Mouse (Mus musculus): ENCODE data around the gene Kif5a. TPM values are rescaled to one million over a fixed set of nuclear protein-coding genes. Genes with fewer than 3 reads are reported as not detected.

Kif5a gene
- polyA plus RNA-seq, 1 experiment from 2014 or later = 47.6 TPM

DNA sequence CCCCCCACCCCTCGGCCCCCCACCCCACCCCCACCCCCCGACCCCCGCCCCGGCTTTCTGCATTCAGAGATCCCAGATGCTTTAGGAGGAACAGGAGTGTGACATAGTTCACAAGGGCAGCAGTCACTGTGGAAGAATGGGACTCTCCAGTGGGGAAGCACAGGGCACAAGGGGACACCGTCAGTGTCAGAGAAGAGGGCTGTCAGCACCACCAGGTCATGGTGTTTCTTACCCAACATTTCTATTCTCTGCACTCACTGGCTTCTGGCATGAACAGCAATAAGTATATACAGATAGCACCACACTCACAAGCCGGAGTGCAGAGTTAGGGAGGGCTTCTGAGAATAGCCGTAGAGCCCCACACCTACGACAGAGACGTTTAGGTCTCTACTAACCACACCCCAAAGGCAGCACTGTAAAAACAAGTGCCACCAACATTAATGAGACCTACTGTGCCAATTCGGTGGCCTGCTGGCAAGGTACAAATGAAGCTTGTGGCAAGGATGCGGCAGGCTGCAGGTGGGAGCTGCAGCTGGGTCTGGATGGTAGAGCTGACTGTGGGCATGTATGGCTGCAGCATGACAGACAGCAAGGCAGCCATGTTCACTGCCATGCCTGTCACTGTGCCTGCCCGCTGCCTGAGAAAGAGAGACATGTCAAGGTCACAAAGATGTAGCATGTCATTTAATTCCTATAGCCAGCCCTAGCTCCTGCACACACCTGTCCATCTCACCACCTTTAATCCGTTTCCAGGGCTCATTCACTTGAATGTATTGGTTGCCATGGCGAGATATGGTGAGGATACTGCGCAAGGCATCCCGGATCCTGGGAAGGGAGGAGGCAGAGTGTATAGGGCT is 34.1 kb upstream of the Kif5a start:
- ATAC-seq (no peak), DNase-seq (ENCODE audit: low spot score) (no peak)
- no peak overlapping the region for H3K4me2 ChIP-seq (ENCODE audit: low read length)
- H3K36me3 ChIP-seq (ENCODE audit: control insufficient read depth, insufficient read depth, low read length) = peaks cover 94% of the 10 kb centered on the region
- no peaks in the 10 kb centered on the region; the same call in 1 of the 2 replicates for H3K4me1 ChIP-seq (ENCODE audit: control insufficient read depth, insufficient read depth, low read length)
- H3K27me3 ChIP-seq (replicated peaks; ENCODE audit: control insufficient read depth, insufficient read depth, low read length) = no peaks in the 10 kb centered on the region
- no peak overlapping the region for H3K4me3 ChIP-seq (ENCODE audit: low read depth, low read length)
- WGBS = 92% methylated on average over 16 of the region's 16 CpGs
- H3K9me3 ChIP-seq (replicated peaks; ENCODE audit: control insufficient read depth, low read length) = no peaks in the 10 kb centered on the region
- H3K27ac ChIP-seq (ENCODE audit: low read depth, low read length) = 0 out of 2 replicates have a peak overlapping the region, but pooled peaks have one; percentile 6
- no peak overlapping the region for H3K9ac ChIP-seq (ENCODE audit: low read length)

DNA sequence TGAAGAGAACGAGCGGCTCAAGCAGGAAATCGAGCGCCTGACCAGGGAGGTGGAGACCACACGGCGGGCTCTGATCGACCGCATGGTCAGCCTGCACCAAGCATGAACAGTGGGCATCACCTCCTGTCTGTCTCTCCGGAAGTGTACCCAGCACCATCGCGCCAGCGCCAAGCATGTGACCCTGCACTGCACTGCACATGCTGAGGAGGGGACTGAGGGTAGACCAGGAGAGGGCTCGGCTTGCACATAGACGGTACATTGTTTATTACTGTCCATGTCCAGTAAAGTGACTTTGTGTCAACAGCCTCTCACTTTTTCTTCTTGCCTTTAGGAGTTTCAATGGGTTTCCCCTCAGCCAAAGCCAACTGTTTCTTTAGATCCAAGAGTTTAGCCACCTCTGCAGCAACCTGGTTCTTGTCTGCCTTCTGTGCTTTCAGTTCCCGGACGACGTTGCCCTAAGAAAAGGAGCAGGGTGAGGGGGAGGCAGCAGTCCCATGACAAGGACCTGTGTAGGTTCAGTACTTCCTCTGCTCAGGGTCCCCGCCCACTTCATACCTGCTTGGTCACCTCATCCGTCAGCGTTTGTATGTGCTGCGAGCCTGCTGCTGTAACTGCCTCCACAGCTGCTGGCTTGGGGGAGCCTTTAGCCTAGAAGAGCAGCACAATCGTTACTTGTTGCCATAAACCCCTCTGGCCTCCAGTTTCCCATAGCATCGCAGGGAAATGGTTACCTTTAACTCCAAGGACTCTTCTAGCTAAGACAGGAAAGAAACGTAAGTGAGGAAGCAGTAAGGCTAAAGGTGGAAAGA is 33.0 kb upstream of the Kif5a start:
- Histone ChIP-seq H3K4me3 (ENCODE audit: low read depth, low read length) (no peak overlapping the region), H3K27ac (ENCODE audit: low read depth, low read length) (no peak overlapping the region), H3K36me3 (ENCODE audit: control insufficient read depth, insufficient read depth, low read length) (peaks cover 84% of the 10 kb centered on the region), H3K4me1 (ENCODE audit: control insufficient read depth, insufficient read depth, low read length) (peaks cover 9% of the 10 kb centered on the region), H3K4me2 (ENCODE audit: low read length) (no peak overlapping the region), H3K9ac (ENCODE audit: low read length) (no peak overlapping the region), H3K27me3 (replicated peaks; ENCODE audit: control insufficient read depth, insufficient read depth, low read length) (no peaks in the 10 kb centered on the region), H3K9me3 (replicated peaks; ENCODE audit: control insufficient read depth, low read length) (no peaks in the 10 kb centered on the region)
- 94% methylated on average over 24 of the region's 24 CpGs for WGBS
- DNase-seq (ENCODE audit: low spot score) = no peak
- ATAC-seq = no peak

DNA sequence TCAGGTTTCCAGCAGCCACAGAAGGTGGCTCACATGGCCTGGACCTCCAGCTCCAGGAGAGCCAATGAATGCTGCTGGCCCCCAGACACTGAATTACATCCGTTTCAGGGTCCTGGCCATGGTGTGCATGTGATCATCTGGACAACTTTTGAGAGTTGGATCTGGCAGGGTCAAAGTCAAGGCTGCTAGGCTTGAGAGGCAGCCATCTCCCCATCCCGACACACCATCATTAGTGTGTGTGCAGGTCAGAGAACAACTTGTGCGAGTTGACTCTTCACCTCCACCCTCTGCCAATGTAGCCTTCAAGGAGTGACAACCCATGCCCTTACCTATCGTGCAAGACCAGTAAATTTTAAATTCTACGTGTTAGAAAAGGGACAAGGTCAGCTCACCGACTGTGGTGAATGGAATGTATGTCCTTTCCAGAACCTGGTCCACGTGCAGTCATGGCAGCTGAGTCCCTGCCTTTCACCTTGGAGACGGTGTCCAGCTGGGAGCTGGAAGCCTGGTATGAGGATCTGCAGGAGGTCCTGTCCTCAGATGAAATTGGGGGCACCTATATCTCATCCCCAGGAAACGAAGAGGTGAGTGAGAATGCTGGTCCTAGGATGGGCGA is 31.9 kb upstream of the Kif5a start:
- ATAC-seq = no peak
- no peaks in the 10 kb centered on the region for H3K9me3 ChIP-seq (replicated peaks; ENCODE audit: control insufficient read depth, low read length)

DNA sequence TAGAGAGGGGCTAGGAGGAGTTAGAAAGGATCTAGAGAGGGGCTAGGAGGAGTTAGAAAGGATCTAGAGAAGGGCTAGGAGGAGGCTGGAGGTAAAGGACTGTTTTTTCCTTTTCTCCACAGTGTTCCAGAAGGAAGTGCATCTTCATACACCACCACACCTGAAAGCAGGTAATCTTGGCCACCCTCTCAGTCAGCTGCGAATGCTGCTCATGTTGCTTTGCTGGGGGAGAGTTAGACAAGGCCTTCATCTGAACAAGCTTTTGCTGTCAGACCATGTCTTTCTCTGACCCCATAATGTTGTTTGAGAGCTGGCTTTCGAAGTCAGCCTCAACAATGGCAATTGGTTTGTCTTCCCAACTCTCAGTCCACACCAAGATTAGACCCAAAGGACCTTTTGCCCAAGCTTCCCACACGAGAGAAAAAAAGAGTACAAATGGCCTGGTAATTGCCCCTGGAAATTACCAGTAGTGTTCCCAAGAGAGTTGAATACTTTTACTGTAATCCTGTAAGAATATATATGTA is 30.5 kb upstream of the Kif5a start:
- DNase-seq (ENCODE audit: low spot score) (no peak), ATAC-seq (no peak)
- H3K9me3 ChIP-seq (replicated peaks; ENCODE audit: control insufficient read depth, low read length) = no peaks in the 10 kb centered on the region
- H3K4me1 ChIP-seq (ENCODE audit: control insufficient read depth, insufficient read depth, low read length) = peaks cover 9% of the 10 kb centered on the region
- WGBS = 90% methylated on average over 3 of the region's 3 CpGs
- no peaks in the 10 kb centered on the region for H3K27me3 ChIP-seq (replicated peaks; ENCODE audit: control insufficient read depth, insufficient read depth, low read length)
- peaks cover 59% of the 10 kb centered on the region for H3K36me3 ChIP-seq (ENCODE audit: control insufficient read depth, insufficient read depth, low read length)
- no peak overlapping the region for H3K4me2 ChIP-seq (ENCODE audit: low read length)
- H3K27ac ChIP-seq (ENCODE audit: low read depth, low read length) = no peak overlapping the region
- no peak overlapping the region for H3K4me3 ChIP-seq (ENCODE audit: low read depth, low read length)
- H3K9ac ChIP-seq (ENCODE audit: low read length) = no peak overlapping the region

More for the DNA sequence above, 31.9 kb upstream of the Kif5a start:
- peaks cover 9% of the 10 kb centered on the region for H3K4me1 ChIP-seq (ENCODE audit: control insufficient read depth, insufficient read depth, low read length)
- peaks cover 73% of the 10 kb centered on the region for H3K36me3 ChIP-seq (ENCODE audit: control insufficient read depth, insufficient read depth, low read length)
- H3K9ac ChIP-seq (ENCODE audit: low read length) = no peak overlapping the region
- no peak for DNase-seq (ENCODE audit: low spot score)
- H3K27me3 ChIP-seq (replicated peaks; ENCODE audit: control insufficient read depth, insufficient read depth, low read length) = no peaks in the 10 kb centered on the region
- no peak overlapping the region for H3K4me3 ChIP-seq (ENCODE audit: low read depth, low read length)
- no peak overlapping the region for H3K4me2 ChIP-seq (ENCODE audit: low read length)
- 96% methylated on average over 10 of the region's 10 CpGs for WGBS
- H3K27ac ChIP-seq (ENCODE audit: low read depth, low read length) = no peak overlapping the region

DNA sequence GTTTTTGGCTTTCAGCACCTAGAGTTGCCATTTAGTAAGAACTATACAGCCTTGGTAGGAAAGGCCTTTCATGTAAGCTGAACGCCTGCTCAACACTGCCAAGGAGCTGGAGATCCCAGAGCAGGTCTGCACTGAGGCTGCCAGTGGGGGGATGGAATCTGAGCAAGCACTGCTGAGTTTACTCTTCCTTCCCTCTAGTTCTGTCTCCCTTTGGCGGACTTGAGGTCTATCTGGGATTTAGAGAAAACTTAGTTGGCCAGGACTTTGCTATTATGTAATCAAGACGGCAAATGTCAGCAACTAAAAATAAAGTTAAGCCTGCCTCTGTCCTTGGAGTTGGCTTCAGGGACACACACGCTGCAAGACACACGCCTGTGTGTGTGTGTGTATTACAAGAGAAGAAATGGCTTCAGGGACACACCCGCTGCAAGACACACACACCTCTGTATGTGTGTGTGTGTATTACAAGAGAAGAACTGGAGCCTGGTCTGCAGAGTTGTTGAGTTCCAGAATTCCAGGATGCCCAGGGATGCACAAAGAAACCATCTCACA is 29.9 kb upstream of the Kif5a start:
- DNase-seq (ENCODE audit: low spot score) (no peak), ATAC-seq (no peak)
- Histone ChIP-seq H3K4me2 (ENCODE audit: low read length) (no peak overlapping the region), H3K4me3 (ENCODE audit: low read depth, low read length) (no peak overlapping the region), H3K27me3 (replicated peaks; ENCODE audit: control insufficient read depth, insufficient read depth, low read length) (no peaks in the 10 kb centered on the region), H3K27ac (ENCODE audit: low read depth, low read length) (no peak overlapping the region), H3K36me3 (ENCODE audit: control insufficient read depth, insufficient read depth, low read length) (peaks cover 54% of the 10 kb centered on the region), H3K9me3 (replicated peaks; ENCODE audit: control insufficient read depth, low read length) (no peaks in the 10 kb centered on the region), H3K9ac (ENCODE audit: low read length) (no peak overlapping the region), H3K4me1 (ENCODE audit: control insufficient read depth, insufficient read depth, low read length) (peaks cover 10% of the 10 kb centered on the region)
- 91% methylated on average over 6 of the region's 6 CpGs for WGBS

DNA sequence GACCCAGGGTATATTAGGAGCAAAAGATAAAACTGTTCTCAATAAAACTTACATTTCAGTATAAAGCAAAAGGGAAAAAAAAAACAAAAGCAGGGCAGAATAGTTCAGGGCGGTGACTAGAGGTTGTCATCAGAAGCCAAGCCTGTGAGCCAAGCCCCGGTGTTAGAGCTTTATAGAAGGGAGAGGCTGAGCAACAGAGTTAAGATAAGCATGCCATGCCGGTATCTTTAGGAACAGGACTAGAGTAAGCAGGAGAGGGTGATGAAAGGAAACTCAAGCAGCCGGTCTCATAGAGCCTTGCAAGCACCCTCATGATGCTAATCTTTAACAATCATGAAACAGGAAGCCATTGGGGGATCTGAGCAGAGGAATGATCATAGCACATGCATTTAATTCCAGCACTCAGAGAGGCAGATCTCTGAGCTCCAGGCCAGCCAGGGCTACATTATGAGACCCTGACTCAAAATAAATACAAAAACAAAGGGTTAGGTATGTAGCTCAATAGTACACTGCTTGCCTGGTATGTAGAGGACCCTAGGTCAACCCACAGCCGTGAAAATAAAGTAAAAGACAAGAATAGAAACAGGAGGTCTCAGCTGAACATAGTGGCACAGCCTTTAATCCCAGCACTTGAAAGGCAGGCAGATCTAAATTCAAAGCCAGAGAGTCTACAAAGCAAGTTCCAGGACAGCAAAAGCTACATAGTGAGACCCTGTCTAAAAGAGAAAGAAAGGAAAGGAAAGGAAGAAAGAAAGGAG is 28.9 kb upstream of the Kif5a start:
- Histone ChIP-seq H3K27me3 (replicated peaks; ENCODE audit: control insufficient read depth, insufficient read depth, low read length) (no peaks in the 10 kb centered on the region), H3K4me1 (ENCODE audit: control insufficient read depth, insufficient read depth, low read length) (peaks cover 20% of the 10 kb centered on the region), H3K4me3 (ENCODE audit: low read depth, low read length) (peak overlapping the region; percentile 52), H3K9ac (ENCODE audit: low read length) (peak overlapping the region; percentile 73; the same call in 1 of the 2 replicates), H3K9me3 (replicated peaks; ENCODE audit: control insufficient read depth, low read length) (no peaks in the 10 kb centered on the region), H3K27ac (ENCODE audit: low read depth, low read length) (no peak overlapping the region), H3K4me2 (ENCODE audit: low read length) (peak overlapping the region; percentile 78), H3K36me3 (ENCODE audit: control insufficient read depth, insufficient read depth, low read length) (peaks cover 48% of the 10 kb centered on the region)
- 52% methylated on average over 5 of the region's 5 CpGs for WGBS
- ATAC-seq = no peak
- DNase-seq (ENCODE audit: low spot score) = no peak

DNA sequence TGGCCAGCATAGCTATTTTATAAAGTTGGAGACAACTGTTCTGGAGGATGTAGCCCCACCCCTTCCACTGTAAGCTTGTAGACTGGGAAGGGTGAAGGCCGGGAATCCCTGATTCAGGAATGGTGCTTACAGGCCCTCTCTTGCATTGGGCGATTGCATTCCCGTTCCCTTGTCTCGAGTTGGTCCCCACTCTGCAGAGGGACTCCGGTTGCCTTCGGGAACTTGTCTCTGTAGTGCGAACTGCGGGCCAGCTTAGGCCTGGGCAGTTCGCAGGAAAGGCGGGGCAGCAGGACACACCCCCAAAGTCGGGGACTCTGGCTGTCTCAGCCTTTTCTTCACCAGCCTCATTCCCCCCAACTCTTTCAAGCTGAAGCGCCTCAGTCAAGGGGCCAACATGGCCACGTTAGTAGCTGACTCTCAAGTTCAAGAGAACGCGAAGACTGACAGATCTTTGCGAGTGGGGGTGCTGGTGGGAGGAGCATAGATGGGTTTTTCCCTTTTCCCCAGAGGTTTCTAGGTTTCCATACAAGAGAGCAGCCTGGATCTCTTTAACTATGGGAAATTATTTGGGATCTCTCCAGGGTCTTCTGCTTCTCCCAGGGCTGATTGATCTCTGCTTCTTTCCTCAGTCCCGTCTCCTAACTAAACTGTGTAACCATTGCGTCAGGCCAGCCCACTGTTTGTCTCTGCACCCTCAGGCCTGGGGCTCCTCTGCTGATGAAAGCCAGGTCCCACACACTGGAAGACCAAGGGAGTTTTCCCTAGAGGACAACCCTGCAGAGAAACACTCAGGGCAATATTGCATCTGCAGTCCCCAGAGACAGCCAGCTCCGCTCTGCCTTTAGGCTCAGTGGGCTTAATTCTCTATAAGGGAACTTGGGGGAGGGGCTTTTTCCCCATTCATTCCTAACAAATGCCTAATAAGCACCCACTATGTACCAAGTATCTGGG is 28.1 kb upstream of the Kif5a start:
- 3% methylated on average over 19 of the region's 19 CpGs for WGBS
- ATAC-seq = peak; percentile 45
- Histone ChIP-seq H3K4me2 (ENCODE audit: low read length) (peak overlapping the region; percentile 78), H3K4me1 (ENCODE audit: control insufficient read depth, insufficient read depth, low read length) (peaks cover 26% of the 10 kb centered on the region), H3K9ac (ENCODE audit: low read length) (peak overlapping the region; percentile 73), H3K9me3 (replicated peaks; ENCODE audit: control insufficient read depth, low read length) (no peaks in the 10 kb centered on the region), H3K36me3 (ENCODE audit: control insufficient read depth, insufficient read depth, low read length) (peaks cover 48% of the 10 kb centered on the region), H3K27ac (ENCODE audit: low read depth, low read length) (peak overlapping the region; percentile 97), H3K4me3 (ENCODE audit: low read depth, low read length) (peak overlapping the region; percentile 52), H3K27me3 (replicated peaks; ENCODE audit: control insufficient read depth, insufficient read depth, low read length) (no peaks in the 10 kb centered on the region)
- DNase-seq (ENCODE audit: low spot score) = peak; percentile 56

Data from forebrain, embryonic 14.5 days (tissue).